Mouse (Mus musculus) limb, embryonic 11.5 days (tissue): ENCODE data around the gene App. TPM values are rescaled to one million over a fixed set of nuclear protein-coding genes. Genes with fewer than 3 reads are reported as not detected.

Source experiments
- ATAC-seq: fragments of 200-750 bp; cut with Nextera tagmentation; 2 replicates; pipeline ENCODE4 v1.8.0; 2017; ENCODE audit warnings: low read depth; ENCODE audit not compliant: insufficient number of reproducible peaks, low FRiP score, low TSS enrichment
- DNase-seq: peaks from one replicate; pipeline ENCODE4 v3.0.0-alpha.2; 2015; ENCODE audit warnings: low spot score
- H3K27ac ChIP-seq: fragments of 300-500 bp; sonication (generic); replicated peaks from 2 replicates; pipeline ENCODE4 v1.5.1; 2014; ENCODE audit warnings: low read depth, mild to moderate bottlenecking, low read length
- H3K27me3 ChIP-seq: fragments of 300-500 bp; sonication (generic); 2 replicates; pipeline ENCODE4 v1.6.1; 2014; ENCODE audit warnings: mild to moderate bottlenecking, low read length, mixed read lengths; ENCODE audit not compliant: control insufficient read depth, insufficient read depth
- H3K36me3 ChIP-seq: fragments of 300-500 bp; sonication (generic); 2 replicates; pipeline ENCODE4 v1.6.1; 2014; ENCODE audit warnings: mild to moderate bottlenecking, low read length, moderate library complexity, mixed read lengths; ENCODE audit not compliant: control insufficient read depth, insufficient read depth
- H3K4me1 ChIP-seq: fragments of 300-500 bp; sonication (generic); 2 replicates; pipeline ENCODE4 v1.6.1; 2014; ENCODE audit warnings: low read length, mixed read lengths; ENCODE audit not compliant: control insufficient read depth, insufficient read depth
- H3K4me2 ChIP-seq: fragments of 300-500 bp; sonication (generic); 2 replicates; pipeline ENCODE4 v1.6.1; 2014; ENCODE audit warnings: low read depth, mild to moderate bottlenecking, moderate library complexity; ENCODE audit not compliant: severe bottlenecking
- H3K4me3 ChIP-seq: fragments of 300-500 bp; sonication (generic); 2 replicates; pipeline ENCODE4 v1.5.1; 2014; ENCODE audit warnings: low read depth, low read length
- H3K9ac ChIP-seq: fragments of 300-500 bp; sonication (generic); 2 replicates; pipeline ENCODE4 v1.6.1; 2014; ENCODE audit warnings: mild to moderate bottlenecking, low read length
- H3K9me3 ChIP-seq: fragments of 300-500 bp; sonication (generic); 2 replicates; pipeline ENCODE4 v1.6.1; 2016; ENCODE audit warnings: low read length; ENCODE audit not compliant: control insufficient read depth
- WGBS: fragments of 180-500 bp; shearing (Covaris S2); extraction: QIAGEN DNeasy Blood & Tissue Kit; methylation state at CpG from one replicate; pipeline ENCODE4 v1.1.7; 2014; 5-methylcytosine and 5-hydroxymethylcytosine counted together
- polyA plus RNA-seq: library from polyadenylated mRNA; unstranded; fragments of >200 nt; fragmentation: Nextera tagmentation; extraction: Ambion mirVana; gene quantifications from 2 replicates; pipeline ENCODE4 v1.2.1, GENCODE M21; 2014

Gene App
- polyA plus RNA-seq, 1 experiment from 2014 or later, result 93.6 TPM

DNA sequence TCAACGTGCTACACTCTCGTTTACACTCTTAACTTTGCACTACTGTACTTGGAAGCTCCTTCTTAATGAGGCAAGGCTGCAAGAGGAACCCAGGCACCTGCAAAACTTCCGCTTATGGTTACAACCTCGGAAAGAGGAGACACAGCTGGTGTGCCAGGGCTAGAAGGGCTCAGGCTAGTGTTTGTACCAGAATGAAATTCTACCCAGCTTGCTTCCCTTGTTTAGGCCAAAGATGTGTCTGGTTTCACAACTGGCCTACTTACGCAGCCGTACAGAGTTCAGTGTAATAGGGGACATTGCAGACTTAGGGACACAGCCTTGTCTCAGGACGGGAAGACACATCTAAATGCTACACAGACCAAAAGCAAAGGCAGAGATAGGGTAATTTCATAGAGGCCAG lies 173.3 kb downstream of the App start:
- Histone ChIP-seq H3K27me3 (no peaks in the 10 kb centered on the region), H3K36me3 (peaks cover 2% of the 10 kb centered on the region; the same call in 1 of the 2 replicates), H3K9me3 (no peaks in the 10 kb centered on the region), H3K27ac (no peak overlapping the region), H3K9ac (no peak overlapping the region), H3K4me3 (no peak overlapping the region), H3K4me2 (no peak overlapping the region), H3K4me1 (no peaks in the 10 kb centered on the region)
- ATAC-seq, result no peak
- DNase-seq, result no peak
- WGBS, result 82% methylated on average over 7 of the region's 7 CpGs

DNA sequence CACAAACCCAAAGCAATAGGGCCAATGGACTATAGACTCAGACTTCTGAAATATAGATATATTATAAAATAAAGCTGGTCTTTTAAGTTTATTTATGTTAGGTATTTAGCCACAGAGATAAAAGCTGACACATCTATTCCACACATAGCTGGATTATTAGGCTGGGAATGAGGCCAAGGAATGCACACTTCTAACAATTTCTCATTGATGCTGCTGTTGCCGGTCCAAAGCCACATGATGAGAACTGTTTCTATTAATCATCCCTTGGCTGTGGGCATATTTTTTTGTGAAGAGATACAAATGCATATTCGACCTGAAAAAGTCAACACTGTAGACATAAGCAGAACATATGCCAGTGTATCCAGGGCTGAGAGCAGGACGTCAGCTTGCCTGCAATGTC lies 176.0 kb downstream of the App start:
- H3K9ac ChIP-seq, result no peak overlapping the region
- DNase-seq, result no peak
- H3K9me3 ChIP-seq, result no peaks in the 10 kb centered on the region
- ATAC-seq, result no peak
- WGBS, result 85% methylated on average over 3 of the region's 3 CpGs
- H3K4me1 ChIP-seq, result no peaks in the 10 kb centered on the region
- H3K4me2 ChIP-seq, result no peak overlapping the region
- no peaks in the 10 kb centered on the region for H3K27me3 ChIP-seq
- H3K36me3 ChIP-seq, result 0 out of 2 replicates have a peak, but pooled peaks cover 2% of the 10 kb centered on the region
- H3K4me3 ChIP-seq, result no peak overlapping the region
- no peak overlapping the region for H3K27ac ChIP-seq

DNA sequence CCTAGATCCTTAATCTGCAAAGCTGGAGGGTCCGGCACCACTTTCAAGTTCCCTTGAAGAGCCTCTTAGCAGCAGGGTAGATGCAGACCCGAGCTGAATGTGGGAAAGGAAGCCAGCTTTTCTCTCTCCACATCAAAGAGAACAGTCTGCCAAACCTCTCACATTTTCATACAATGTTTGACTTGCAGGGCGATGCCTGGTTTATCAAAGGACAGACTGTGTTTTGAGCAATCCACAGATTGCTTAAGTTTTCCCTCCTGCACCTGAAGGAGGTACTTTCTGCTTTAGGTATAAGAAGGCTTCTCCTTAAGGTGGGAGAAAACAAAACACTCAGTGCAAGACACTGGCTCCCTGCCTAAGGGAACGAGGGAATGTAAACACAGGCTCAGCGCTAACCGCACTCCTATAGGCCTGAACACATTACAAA lies 178.1 kb downstream of the App start:
- no peaks in the 10 kb centered on the region for H3K4me1 ChIP-seq
- H3K4me3 ChIP-seq, result no peak overlapping the region
- ATAC-seq (no peak), DNase-seq (no peak)
- WGBS, result 57% methylated on average over 6 of the region's 6 CpGs
- H3K9ac ChIP-seq, result no peak overlapping the region
- H3K4me2 ChIP-seq, result no peak overlapping the region
- H3K27ac ChIP-seq, result no peak overlapping the region
- no peaks in the 10 kb centered on the region for H3K9me3 ChIP-seq
- no peaks in the 10 kb centered on the region for H3K36me3 ChIP-seq
- no peaks in the 10 kb centered on the region for H3K27me3 ChIP-seq

DNA sequence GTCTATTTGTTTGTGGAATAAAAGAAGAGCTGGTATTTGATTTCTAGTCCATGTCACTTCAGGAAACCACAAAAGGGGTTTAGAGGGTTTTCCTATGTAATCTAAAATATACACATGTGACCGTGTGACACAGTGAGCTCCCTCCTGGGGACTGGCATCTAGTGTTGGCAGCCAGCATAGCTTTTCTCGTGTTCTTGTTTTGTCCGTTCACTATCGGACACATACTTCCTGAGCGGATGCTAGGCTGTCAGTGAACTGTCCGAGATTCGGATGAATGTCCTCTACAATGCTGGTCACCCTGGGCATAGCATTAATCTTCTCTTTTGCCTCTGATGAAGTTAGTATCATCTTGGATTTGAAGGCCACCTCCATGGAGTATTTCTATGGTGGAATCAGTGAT lies 180.7 kb downstream of the App start:
- Histone ChIP-seq H3K4me3 (no peak overlapping the region), H3K9ac (no peak overlapping the region), H3K27me3 (no peaks in the 10 kb centered on the region), H3K36me3 (no peaks in the 10 kb centered on the region), H3K9me3 (no peaks in the 10 kb centered on the region), H3K27ac (no peak overlapping the region), H3K4me2 (no peak overlapping the region), H3K4me1 (no peaks in the 10 kb centered on the region)
- 96% methylated on average over 7 of the region's 7 CpGs for WGBS
- DNase-seq, result no peak
- ATAC-seq, result no peak

DNA sequence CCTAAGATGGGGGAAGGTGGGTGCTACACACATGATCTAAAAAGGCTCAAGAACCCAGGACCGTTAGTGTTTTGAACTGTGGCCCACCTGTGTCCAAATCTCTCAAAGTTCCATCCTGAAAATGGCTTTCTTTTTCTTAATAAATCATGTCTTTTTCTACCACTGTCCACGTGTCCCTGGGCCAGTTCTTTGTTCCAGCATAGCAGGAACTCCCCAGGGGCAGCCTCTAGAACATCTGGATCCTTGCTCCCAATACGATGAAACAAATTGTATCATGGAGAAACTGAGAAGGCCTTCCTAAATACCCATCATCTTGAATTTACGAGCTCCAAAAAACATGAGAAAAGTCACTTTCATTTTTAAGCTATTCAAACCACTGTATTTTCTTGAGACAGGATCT lies 182.6 kb downstream of the App start:
- no peak for DNase-seq
- Histone ChIP-seq H3K36me3 (no peaks in the 10 kb centered on the region), H3K4me1 (no peaks in the 10 kb centered on the region), H3K9ac (no peak overlapping the region), H3K4me2 (no peak overlapping the region), H3K27ac (no peak overlapping the region), H3K9me3 (no peaks in the 10 kb centered on the region), H3K27me3 (no peaks in the 10 kb centered on the region), H3K4me3 (no peak overlapping the region)
- WGBS, result 84% methylated on average over 4 of the region's 4 CpGs
- no peak for ATAC-seq

DNA sequence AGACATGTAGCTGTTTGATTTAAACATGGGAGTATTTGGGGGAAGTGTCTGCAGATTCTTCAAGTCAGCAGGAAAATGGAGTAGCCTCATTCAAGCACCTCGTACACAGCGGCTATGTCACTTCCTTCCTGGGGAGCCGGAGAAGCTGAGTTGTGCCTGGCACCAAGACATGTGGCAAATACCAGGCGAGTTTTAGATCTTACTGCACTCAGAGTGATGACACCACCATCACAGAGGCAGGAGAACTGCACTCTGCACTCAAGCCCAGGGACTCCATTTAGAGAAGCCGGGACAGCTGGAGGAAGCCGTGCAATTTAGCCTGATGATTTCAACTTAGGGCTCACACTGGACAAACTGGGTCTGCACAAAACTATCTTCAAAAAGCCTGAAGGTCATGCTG lies 183.6 kb downstream of the App start:
- DNase-seq, result no peak
- H3K4me1 ChIP-seq, result no peaks in the 10 kb centered on the region
- no peaks in the 10 kb centered on the region for H3K36me3 ChIP-seq
- H3K9me3 ChIP-seq, result no peaks in the 10 kb centered on the region
- no peaks in the 10 kb centered on the region for H3K27me3 ChIP-seq
- H3K27ac ChIP-seq, result no peak overlapping the region
- WGBS, result 74% methylated on average over 6 of the region's 6 CpGs
- H3K4me2 ChIP-seq, result no peak overlapping the region
- no peak for ATAC-seq
- H3K9ac ChIP-seq, result no peak overlapping the region
- H3K4me3 ChIP-seq, result no peak overlapping the region

DNA sequence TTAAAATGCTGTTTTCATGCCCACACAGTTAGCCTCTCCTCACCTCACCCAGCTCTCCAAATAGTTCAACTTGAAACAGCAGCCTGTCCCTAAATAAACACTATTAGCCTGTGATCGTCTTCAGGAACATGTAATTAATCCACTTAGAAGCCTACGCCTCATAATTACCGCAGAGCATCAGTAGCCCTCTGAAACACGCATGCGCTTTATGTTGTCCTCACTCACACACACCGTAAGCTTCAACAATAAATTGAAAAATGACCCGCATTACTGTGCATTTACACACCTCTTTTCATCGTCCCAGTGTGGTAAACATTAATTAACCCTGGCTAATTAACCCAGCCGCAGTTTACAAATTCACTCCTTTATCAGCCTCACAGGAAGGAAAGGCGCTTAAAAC lies 184.1 kb downstream of the App start:
- Histone ChIP-seq H3K4me3 (no peak overlapping the region), H3K27ac (no peak overlapping the region), H3K36me3 (no peaks in the 10 kb centered on the region), H3K4me2 (no peak overlapping the region), H3K4me1 (no peaks in the 10 kb centered on the region), H3K9ac (no peak overlapping the region), H3K9me3 (no peaks in the 10 kb centered on the region), H3K27me3 (no peaks in the 10 kb centered on the region)
- DNase-seq, result no peak
- 72% methylated on average over 10 of the region's 10 CpGs for WGBS
- ATAC-seq, result no peak

DNA sequence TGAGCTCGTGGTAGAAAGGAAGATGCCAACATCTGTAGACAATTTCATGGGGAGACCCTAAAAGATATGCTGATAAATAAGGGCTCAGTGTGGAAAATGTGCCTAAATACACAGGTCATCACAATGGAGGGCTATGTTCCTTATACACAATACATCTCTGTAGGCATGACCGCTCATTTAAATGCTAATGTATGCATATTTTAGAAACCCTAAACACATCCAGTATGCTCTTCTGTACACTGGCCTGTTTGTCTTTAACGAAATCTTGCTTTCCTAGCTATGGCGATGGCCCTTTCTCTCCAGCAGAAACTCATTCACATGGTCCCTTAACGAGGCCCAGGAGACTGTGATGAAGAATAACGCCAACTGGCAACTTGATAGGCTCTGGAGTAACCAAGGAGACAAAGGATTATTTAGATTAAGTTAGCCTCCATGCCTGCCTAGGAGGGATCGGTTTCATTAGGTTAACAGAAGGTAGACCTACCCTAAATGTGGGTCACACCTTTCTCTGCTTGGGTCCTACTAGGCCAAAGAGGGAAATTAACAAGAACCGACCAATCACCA lies 185.8 kb downstream of the App start:
- H3K9ac ChIP-seq, result no peak overlapping the region
- H3K36me3 ChIP-seq, result no peaks in the 10 kb centered on the region
- no peak overlapping the region for H3K27ac ChIP-seq
- H3K27me3 ChIP-seq, result no peaks in the 10 kb centered on the region
- ATAC-seq (no peak), DNase-seq (no peak)
- WGBS, result 88% methylated on average over 8 of the region's 8 CpGs
- H3K4me1 ChIP-seq, result no peaks in the 10 kb centered on the region
- H3K4me2 ChIP-seq, result no peak overlapping the region
- no peak overlapping the region for H3K4me3 ChIP-seq
- H3K9me3 ChIP-seq, result no peaks in the 10 kb centered on the region

DNA sequence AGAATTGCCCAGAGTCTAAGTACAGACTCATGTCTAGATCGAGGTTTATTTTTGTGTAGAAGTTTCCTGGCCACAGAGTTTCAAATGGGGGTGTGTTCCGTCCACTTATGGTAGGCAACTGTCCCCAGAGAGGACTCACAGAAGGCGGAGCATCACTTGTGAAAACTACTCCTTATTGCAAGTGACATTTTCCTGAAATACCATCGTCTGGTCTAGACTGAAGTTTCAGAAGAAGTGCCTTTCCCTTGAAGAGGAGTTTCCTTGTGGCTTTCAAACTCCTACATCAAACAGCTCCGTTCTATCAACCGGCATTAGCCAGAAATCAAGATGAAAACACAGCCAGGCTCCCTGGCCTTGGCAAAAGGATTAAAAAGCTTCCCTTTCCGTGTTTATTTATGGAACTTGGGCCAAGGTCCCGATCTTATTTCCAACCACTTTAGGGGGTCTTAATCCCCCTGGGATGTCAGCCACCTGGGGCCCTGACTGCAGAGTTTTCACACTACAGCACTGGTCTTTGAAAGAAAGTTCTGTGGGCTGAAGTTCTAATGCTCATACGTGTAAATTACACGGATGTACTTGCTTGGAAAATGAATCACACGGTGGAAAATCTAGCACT lies 187.4 kb downstream of the App start:
- H3K4me1 ChIP-seq, result no peaks in the 10 kb centered on the region
- no peak overlapping the region for H3K9ac ChIP-seq
- no peak overlapping the region for H3K4me3 ChIP-seq
- H3K4me2 ChIP-seq, result no peak overlapping the region
- 82% methylated on average over 11 of the region's 11 CpGs for WGBS
- ATAC-seq (no peak), DNase-seq (no peak)
- no peaks in the 10 kb centered on the region for H3K36me3 ChIP-seq
- no peaks in the 10 kb centered on the region for H3K9me3 ChIP-seq
- no peaks in the 10 kb centered on the region for H3K27me3 ChIP-seq
- H3K27ac ChIP-seq, result no peak overlapping the region
